Mouse (Mus musculus): Measurements from ENCODE around the gene Ptpn20.

DNA sequence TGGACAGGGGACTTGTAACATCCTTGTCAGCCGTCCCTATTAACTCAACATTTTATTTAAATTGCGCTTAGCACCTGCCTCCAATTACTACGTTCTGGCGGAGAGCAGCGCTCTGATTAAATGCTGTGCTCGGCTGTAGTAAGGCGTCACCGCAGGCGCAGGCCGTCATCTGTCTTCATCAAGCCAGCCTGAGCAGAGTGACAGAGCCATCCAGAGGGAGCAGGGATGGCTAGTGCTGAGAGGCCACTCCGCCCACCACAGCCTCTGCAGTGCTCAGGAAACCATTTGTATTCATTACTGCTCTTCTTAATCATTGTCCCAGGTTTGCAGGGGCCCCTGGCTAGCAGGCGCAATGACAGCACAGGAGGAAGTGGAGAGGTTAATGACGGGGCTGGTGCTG is 94.7 kb downstream of the Ptpn20 start:
- no peak for TF ChIP-seq CTCF (IDR thresholded peaks at IDR 0.05; ENCODE audit: low read depth)
- TF ChIP-seq EP300 (IDR thresholded peaks at IDR 0.05; ENCODE audit: low read depth): no peak

Measured in heart, postnatal 0 days (tissue).